Mouse (Mus musculus) olfactory bulb, adult 2 months (tissue): ENCODE measurements around the gene Mylk4.

Experiments used
- CTCF ChIP-seq: fragments of 200-500 bp; IDR thresholded peaks from 2 replicates; pipeline ENCODE4 v1.5.1; 2012; ENCODE audit warnings: low read depth, mild to moderate bottlenecking, low read length, moderate library complexity; ENCODE audit not compliant: insufficient read depth
- POLR2A ChIP-seq: fragments of 200-500 bp; IDR thresholded peaks from 2 replicates; pipeline ENCODE4 v1.6.1; 2012; ENCODE audit warnings: mild to moderate bottlenecking, low read depth, low read length, moderate library complexity; ENCODE audit not compliant: insufficient read depth

- TF ChIP-seq POLR2A (no peak), CTCF (no peak)
These were observed 113.0 kb downstream of the Mylk4 start for GRCm38 (mm10) chr13:32670782-32671181.
